Mouse (Mus musculus): ENCODE results near the gene Svopl. TPM values are rescaled to one million over a fixed set of nuclear protein-coding genes. Genes with fewer than 3 reads are reported as not detected.

Gene Svopl
- polyA plus RNA-seq, 1 experiment from 2014 or later = 4.2 TPM

DNA sequence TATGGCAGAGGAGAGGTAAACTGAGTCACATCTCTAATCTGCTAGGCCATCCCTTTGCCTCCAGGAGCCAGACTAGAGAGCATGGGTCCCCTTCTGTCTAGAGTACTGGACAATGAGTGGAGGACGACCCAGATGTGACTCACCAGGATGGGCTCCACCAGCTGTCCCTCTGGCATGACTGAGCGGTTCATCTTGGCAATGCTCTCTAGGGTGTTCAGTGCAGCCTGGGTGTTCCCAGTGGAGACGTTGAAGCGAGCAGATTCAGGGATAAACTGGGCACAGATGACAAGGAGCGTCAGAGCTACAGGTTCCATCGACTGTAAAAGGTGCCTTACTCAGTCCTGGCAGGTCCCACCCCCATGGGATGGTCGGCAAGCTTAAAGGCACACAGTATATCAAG, 25.4 kb downstream of the Svopl start:
- Histone ChIP-seq H3K4me2 (ENCODE audit: low read depth, severe bottlenecking) (no peak overlapping the region), H3K4me3 (ENCODE audit: low read depth, low read length) (no peak overlapping the region), H3K27ac (replicated peaks; ENCODE audit: low read depth, low read length) (no peak overlapping the region), H3K9me3 (ENCODE audit: control insufficient read depth, low read length) (no peaks in the 10 kb centered on the region), H3K27me3 (ENCODE audit: control insufficient read depth, insufficient read depth, low read length) (no peaks in the 10 kb centered on the region), H3K36me3 (ENCODE audit: control insufficient read depth, insufficient read depth, low read length) (no peaks in the 10 kb centered on the region), H3K9ac (ENCODE audit: low read length) (no peak overlapping the region), H3K4me1 (ENCODE audit: control insufficient read depth, insufficient read depth, low read length) (no peaks in the 10 kb centered on the region)
- DNase-seq (ENCODE audit: low spot score) (no peak), ATAC-seq (ENCODE audit: insufficient number of reproducible peaks, low FRiP score, low TSS enrichment, low read depth) (no peak)
- WGBS = 90% methylated on average over 7 of the region's 7 CpGs

DNA sequence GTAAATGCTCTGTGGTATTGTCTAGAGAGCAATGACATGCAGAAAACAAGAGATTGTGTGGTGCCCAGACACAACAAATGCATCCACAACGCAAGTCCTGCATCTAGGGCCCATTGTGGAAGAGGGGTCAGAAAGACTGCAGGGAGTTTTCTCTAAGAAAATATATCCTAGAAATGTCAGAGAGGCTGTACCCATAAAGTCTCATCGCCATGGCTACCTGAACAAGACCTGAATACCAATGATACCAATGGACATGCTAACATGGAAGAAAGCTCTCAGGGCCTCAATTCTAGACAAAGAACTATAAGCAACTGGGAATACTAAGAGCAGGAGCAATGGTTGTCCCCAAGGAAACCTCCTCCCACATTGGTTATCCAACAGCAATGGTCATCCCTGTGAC, 34.0 kb downstream of the Svopl start:
- WGBS = 86% methylated on average over 2 of the region's 2 CpGs
- DNase-seq (ENCODE audit: low spot score) (peak; percentile 9), ATAC-seq (ENCODE audit: insufficient number of reproducible peaks, low FRiP score, low TSS enrichment, low read depth) (no peak)
- Histone ChIP-seq H3K9me3 (ENCODE audit: control insufficient read depth, low read length) (no peaks in the 10 kb centered on the region), H3K27ac (replicated peaks; ENCODE audit: low read depth, low read length) (no peak overlapping the region), H3K27me3 (ENCODE audit: control insufficient read depth, insufficient read depth, low read length) (no peaks in the 10 kb centered on the region), H3K9ac (ENCODE audit: low read length) (no peak overlapping the region), H3K36me3 (ENCODE audit: control insufficient read depth, insufficient read depth, low read length) (no peaks in the 10 kb centered on the region), H3K4me3 (ENCODE audit: low read depth, low read length) (no peak overlapping the region), H3K4me1 (ENCODE audit: control insufficient read depth, insufficient read depth, low read length) (no peaks in the 10 kb centered on the region), H3K4me2 (ENCODE audit: low read depth, severe bottlenecking) (no peak overlapping the region)

DNA sequence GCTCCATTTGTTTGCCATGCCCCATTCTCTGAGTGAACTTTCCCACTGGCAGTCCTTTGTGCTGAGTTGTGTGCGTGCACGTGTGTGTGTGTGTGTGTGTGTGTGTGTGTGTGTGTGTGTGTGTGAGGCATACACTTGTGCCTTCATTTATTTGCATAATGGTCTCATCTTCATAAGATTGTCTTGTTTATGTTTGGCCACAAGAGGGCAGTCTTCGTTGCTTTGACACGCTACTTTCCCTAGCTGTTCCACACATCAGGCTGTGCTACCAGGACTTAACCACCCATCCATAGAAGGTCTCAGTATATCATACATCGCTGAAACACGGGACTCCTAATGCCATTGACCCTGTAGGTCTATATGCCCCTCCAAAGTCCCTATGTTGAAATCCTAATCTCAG, 39.3 kb downstream of the Svopl start:
- WGBS = 13% methylated on average over 6 of the region's 6 CpGs

DNA sequence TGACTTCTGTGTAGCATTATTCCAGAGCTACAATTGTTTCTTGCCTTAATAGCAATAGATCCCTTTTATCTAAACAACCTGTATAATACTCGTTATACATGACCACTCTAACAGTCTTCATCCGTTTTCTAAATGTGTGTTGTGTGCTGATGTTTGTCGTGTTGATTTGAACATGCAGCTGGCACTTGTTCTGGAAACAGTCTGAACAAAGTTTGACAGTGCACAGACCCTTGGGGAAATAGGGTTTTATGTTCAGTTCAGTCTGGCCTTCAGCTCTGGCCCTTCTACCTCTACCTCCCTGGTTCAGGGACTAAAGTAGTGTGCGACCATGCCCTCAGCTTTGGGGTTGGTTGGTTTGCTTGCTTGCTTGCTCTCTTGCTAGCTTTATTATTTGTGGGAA, 79.4 kb downstream of the Svopl start:
- H3K4me2 ChIP-seq (ENCODE audit: low read depth, severe bottlenecking) = no peak overlapping the region
- H3K27me3 ChIP-seq (ENCODE audit: control insufficient read depth, insufficient read depth, low read length) = no peaks in the 10 kb centered on the region
- no peak overlapping the region for H3K27ac ChIP-seq (replicated peaks; ENCODE audit: low read depth, low read length)
- DNase-seq (ENCODE audit: low spot score) = no peak
- ATAC-seq (ENCODE audit: insufficient number of reproducible peaks, low FRiP score, low TSS enrichment, low read depth) = no peak
- H3K4me1 ChIP-seq (ENCODE audit: control insufficient read depth, insufficient read depth, low read length) = no peaks in the 10 kb centered on the region
- H3K9me3 ChIP-seq (ENCODE audit: control insufficient read depth, low read length) = no peaks in the 10 kb centered on the region
- no peak overlapping the region for H3K9ac ChIP-seq (ENCODE audit: low read length)
- no peak overlapping the region for H3K4me3 ChIP-seq (ENCODE audit: low read depth, low read length)
- H3K36me3 ChIP-seq (ENCODE audit: control insufficient read depth, insufficient read depth, low read length) = peaks cover 14% of the 10 kb centered on the region; the same call in 1 of the 2 replicates
- 90% methylated on average over 4 of the region's 4 CpGs for WGBS

More for the DNA sequence above, 39.3 kb downstream of the Svopl start:
- Histone ChIP-seq H3K27me3 (ENCODE audit: control insufficient read depth, insufficient read depth, low read length) (no peaks in the 10 kb centered on the region), H3K9ac (ENCODE audit: low read length) (no peak overlapping the region), H3K4me2 (ENCODE audit: low read depth, severe bottlenecking) (no peak overlapping the region), H3K36me3 (ENCODE audit: control insufficient read depth, insufficient read depth, low read length) (no peaks in the 10 kb centered on the region), H3K9me3 (ENCODE audit: control insufficient read depth, low read length) (no peaks in the 10 kb centered on the region), H3K4me3 (ENCODE audit: low read depth, low read length) (no peak overlapping the region), H3K4me1 (ENCODE audit: control insufficient read depth, insufficient read depth, low read length) (no peaks in the 10 kb centered on the region), H3K27ac (replicated peaks; ENCODE audit: low read depth, low read length) (no peak overlapping the region)
- no peak for ATAC-seq (ENCODE audit: insufficient number of reproducible peaks, low FRiP score, low TSS enrichment, low read depth)
- peak; percentile 64 for DNase-seq (ENCODE audit: low spot score)

DNA sequence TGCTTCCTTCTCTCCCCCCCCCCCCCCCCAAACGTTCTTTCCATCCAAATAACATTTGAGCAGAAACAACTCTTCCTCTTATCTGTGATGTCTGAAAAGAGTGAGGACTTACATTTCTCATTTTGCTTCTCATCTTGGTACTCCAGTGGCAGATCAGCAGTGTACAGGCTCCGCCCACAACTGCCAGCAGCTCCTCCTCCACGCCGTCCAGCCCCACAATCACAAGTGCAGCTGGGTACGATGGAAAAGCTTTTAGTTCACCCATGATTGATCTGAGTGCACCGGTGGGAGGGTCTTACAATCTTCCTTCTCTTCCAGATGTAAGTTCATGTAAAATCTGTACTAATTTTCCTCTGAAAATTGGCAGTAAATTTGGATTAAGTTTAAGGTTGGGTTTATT, 95.5 kb downstream of the Svopl start:
- Histone ChIP-seq H3K9me3 (ENCODE audit: control insufficient read depth, low read length) (no peaks in the 10 kb centered on the region), H3K36me3 (ENCODE audit: control insufficient read depth, insufficient read depth, low read length) (peaks cover 5% of the 10 kb centered on the region; the same call in 1 of the 2 replicates), H3K27me3 (ENCODE audit: control insufficient read depth, insufficient read depth, low read length) (no peaks in the 10 kb centered on the region), H3K4me1 (ENCODE audit: control insufficient read depth, insufficient read depth, low read length) (no peaks in the 10 kb centered on the region), H3K9ac (ENCODE audit: low read length) (no peak overlapping the region), H3K27ac (replicated peaks; ENCODE audit: low read depth, low read length) (no peak overlapping the region), H3K4me3 (ENCODE audit: low read depth, low read length) (no peak overlapping the region), H3K4me2 (ENCODE audit: low read depth, severe bottlenecking) (no peak overlapping the region)
- WGBS = 86% methylated on average over 6 of the region's 6 CpGs
- ATAC-seq (ENCODE audit: insufficient number of reproducible peaks, low FRiP score, low TSS enrichment, low read depth) (no peak), DNase-seq (ENCODE audit: low spot score) (no peak)

DNA sequence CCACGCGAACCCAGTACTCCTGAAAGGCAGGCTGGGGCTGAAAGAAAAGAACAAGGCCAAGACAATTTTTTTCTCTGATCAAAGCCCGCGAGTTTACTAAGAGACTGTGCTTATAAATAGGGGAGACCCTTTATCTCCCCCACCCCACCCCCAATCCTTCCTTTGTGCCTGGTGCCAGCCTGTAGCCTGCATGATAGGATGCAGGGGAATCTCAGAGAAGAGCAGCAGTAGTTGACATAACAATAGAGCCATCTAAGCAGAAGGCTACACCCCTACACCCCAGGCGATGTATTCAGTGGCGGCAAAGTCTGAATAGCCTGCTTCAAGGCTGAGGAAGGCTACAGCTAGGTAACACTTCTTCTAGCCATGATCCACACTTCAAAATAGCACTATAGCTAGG, 110.3 kb downstream of the Svopl start:
- 70% methylated on average over 6 of the region's 6 CpGs for WGBS
- no peak for DNase-seq (ENCODE audit: low spot score)

More for the DNA sequence above, 110.3 kb downstream of the Svopl start:
- H3K4me1 ChIP-seq (ENCODE audit: control insufficient read depth, insufficient read depth, low read length) = no peaks in the 10 kb centered on the region
- no peak overlapping the region for H3K4me2 ChIP-seq (ENCODE audit: low read depth, severe bottlenecking)
- H3K27me3 ChIP-seq (ENCODE audit: control insufficient read depth, insufficient read depth, low read length) = no peaks in the 10 kb centered on the region
- no peaks in the 10 kb centered on the region for H3K9me3 ChIP-seq (ENCODE audit: control insufficient read depth, low read length)
- no peak overlapping the region for H3K9ac ChIP-seq (ENCODE audit: low read length)
- H3K36me3 ChIP-seq (ENCODE audit: control insufficient read depth, insufficient read depth, low read length) = peaks cover 5% of the 10 kb centered on the region; the same call in 1 of the 2 replicates
- ATAC-seq (ENCODE audit: insufficient number of reproducible peaks, low FRiP score, low TSS enrichment, low read depth) = no peak
- H3K27ac ChIP-seq (replicated peaks; ENCODE audit: low read depth, low read length) = no peak overlapping the region
- no peak overlapping the region for H3K4me3 ChIP-seq (ENCODE audit: low read depth, low read length)

Other genes starting within 250 kb of the Svopl start
- 29.6 and 31.0 TPM in 2 replicates for gene Trim24, start 176.2 kb downstream of the Svopl start, polyA plus RNA-seq (2014; fragmentation: Nextera tagmentation; extraction: Ambion mirVana)
- not detected in 2 replicates for gene Tmem213, start 62.3 kb upstream of the Svopl start, polyA plus RNA-seq (2014; fragmentation: Nextera tagmentation; extraction: Ambion mirVana)
- gene Atp6v0a4, start 77.6 kb upstream of the Svopl start, polyA plus RNA-seq (2014; fragmentation: Nextera tagmentation; extraction: Ambion mirVana) = not detected in 2 replicates
- 11.1 and 13.6 TPM in 2 replicates for gene D630045J12Rik, start 207.0 kb upstream of the Svopl start, polyA plus RNA-seq (2014; fragmentation: Nextera tagmentation; extraction: Ambion mirVana)

Data from limb, embryonic 11.5 days (tissue).